Mouse (Mus musculus): ENCODE data around the gene Mcpt1. TPM values are rescaled to one million over a fixed set of nuclear protein-coding genes. Genes with fewer than 3 reads are reported as not detected.

Mcpt1 gene
- 2.3 TPM for polyA plus RNA-seq (2014; fragmentation: Illumina TruSeq; extraction: RNeasy Lipid Tissue Mini Kit (QIAGEN cat#74804); ENCODE audit: low read depth, low replicate concordance)

DNA sequence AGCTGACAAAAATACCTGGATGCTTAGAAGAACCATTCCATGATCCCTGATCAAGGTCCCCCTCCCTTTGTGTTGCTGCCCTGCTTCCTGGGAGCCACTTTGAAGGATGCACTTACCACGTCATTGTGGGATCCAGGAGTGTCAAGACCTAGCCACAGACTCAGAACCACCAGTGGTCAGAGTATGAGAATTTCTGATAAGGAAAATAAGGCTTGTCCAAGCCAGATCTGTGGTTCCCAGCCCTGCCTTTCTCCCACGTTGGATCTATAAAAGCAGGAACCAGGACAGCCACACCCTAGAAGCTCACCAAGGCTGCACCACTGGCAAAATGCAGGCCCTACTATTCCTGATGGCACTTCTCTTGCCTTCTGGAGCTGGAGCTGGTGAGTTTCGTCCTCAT, at the start of gene Mcpt1:
TSS of gene Mcpt1 (plus strand) at position 301 of the 400 bp plus-strand sequence.

DNA sequence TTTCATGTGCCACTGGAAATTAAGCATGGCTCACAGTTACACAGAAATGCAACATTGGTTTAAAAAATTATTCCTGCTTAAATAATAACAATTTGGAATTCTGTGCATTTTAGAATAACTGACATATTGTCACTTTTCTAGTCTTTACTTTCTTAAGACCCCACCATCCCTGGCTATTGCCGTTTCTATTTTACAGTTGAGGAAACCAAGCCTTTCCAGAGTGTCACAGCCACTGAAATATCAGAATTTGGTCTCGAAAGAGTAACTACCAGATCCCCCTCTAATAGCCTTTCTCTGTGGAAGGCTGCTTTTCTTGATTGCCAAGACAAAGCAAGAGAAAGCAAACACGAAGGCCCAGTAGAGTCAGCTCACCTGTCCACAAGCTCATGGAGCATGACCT, 12.6 kb downstream of the Mcpt1 start, which contains the start of gene Mcpt9:
TSS of gene Mcpt9 (minus strand) at position 101 of the 400 bp plus-strand sequence.

GRCm38 (mm10) chr14:56041792-56042191, 24.0 kb downstream of the Mcpt1 start, which contains the start of gene Mcpt2:
TSS of gene Mcpt2 (plus strand) at chr14:56042041.

DNA sequence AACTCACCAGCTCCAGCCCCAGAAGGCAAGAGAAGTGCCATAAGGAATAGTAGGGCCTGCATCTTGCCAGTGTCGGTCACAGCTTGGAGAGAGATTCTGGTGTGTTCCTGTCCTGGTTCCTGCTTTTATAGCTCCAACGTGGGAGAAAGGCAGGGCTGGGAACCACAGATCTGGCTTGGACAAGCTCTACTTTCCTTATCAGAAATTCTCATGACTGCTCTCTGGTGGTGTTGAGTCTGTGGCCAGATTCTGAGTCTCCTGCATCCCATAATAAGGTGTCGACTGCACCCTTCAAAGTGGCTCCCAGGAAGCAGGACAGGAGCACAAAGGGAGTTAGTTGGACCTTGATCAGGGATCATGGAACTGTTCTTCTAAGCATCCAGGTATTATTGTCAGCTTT, 44.4 kb downstream of the Mcpt1 start, which contains the start of gene Mcpt4:
TSS of gene Mcpt4 (minus strand) at position 101 of the 400 bp plus-strand sequence.

Other genes starting within 250 kb of the Mcpt1 start
- gene Adcy4, start 233.9 kb upstream of the Mcpt1 start, polyA plus RNA-seq (2014; fragmentation: Illumina TruSeq; extraction: RNeasy Lipid Tissue Mini Kit (QIAGEN cat#74804); ENCODE audit: low read depth, low replicate concordance): 0.19 TPM
- 4.4 TPM for gene Ripk3, start 229.1 kb upstream of the Mcpt1 start, polyA plus RNA-seq (2014; fragmentation: Illumina TruSeq; extraction: RNeasy Lipid Tissue Mini Kit (QIAGEN cat#74804); ENCODE audit: low read depth, low replicate concordance)
- gene Nfatc4, start 194.8 kb upstream of the Mcpt1 start, polyA plus RNA-seq (2014; fragmentation: Illumina TruSeq; extraction: RNeasy Lipid Tissue Mini Kit (QIAGEN cat#74804); ENCODE audit: low read depth, low replicate concordance): 2.6 TPM
- gene Nynrin, start 164.0 kb upstream of the Mcpt1 start, polyA plus RNA-seq (2014; fragmentation: Illumina TruSeq; extraction: RNeasy Lipid Tissue Mini Kit (QIAGEN cat#74804); ENCODE audit: low read depth, low replicate concordance): 0.35 TPM
- gene Cbln3, start 133.6 kb upstream of the Mcpt1 start, polyA plus RNA-seq (2014; fragmentation: Illumina TruSeq; extraction: RNeasy Lipid Tissue Mini Kit (QIAGEN cat#74804); ENCODE audit: low read depth, low replicate concordance): 2.5 TPM
- 85.5 TPM for gene Khnyn, start 133.0 kb upstream of the Mcpt1 start, polyA plus RNA-seq (2014; fragmentation: Illumina TruSeq; extraction: RNeasy Lipid Tissue Mini Kit (QIAGEN cat#74804); ENCODE audit: low read depth, low replicate concordance)
- 8.1 TPM for gene Sdr39u1, start 117.7 kb upstream of the Mcpt1 start, polyA plus RNA-seq (2014; fragmentation: Illumina TruSeq; extraction: RNeasy Lipid Tissue Mini Kit (QIAGEN cat#74804); ENCODE audit: low read depth, low replicate concordance)
- gene Cma1, start 73.3 kb upstream of the Mcpt1 start, polyA plus RNA-seq (2014; fragmentation: Illumina TruSeq; extraction: RNeasy Lipid Tissue Mini Kit (QIAGEN cat#74804); ENCODE audit: low read depth, low replicate concordance): 1.5 TPM
- not detected for gene Cma2, start 67.0 kb upstream of the Mcpt1 start, polyA plus RNA-seq (2014; fragmentation: Illumina TruSeq; extraction: RNeasy Lipid Tissue Mini Kit (QIAGEN cat#74804); ENCODE audit: low read depth, low replicate concordance)
- not detected for gene Mcpt9, start 12.5 kb downstream of the Mcpt1 start, polyA plus RNA-seq (2014; fragmentation: Illumina TruSeq; extraction: RNeasy Lipid Tissue Mini Kit (QIAGEN cat#74804); ENCODE audit: low read depth, low replicate concordance)
- gene Mcpt2, start 24.1 kb downstream of the Mcpt1 start, polyA plus RNA-seq (2014; fragmentation: Illumina TruSeq; extraction: RNeasy Lipid Tissue Mini Kit (QIAGEN cat#74804); ENCODE audit: low read depth, low replicate concordance): 1.5 TPM
- 1.4 TPM for gene Mcpt4, start 44.3 kb downstream of the Mcpt1 start, polyA plus RNA-seq (2014; fragmentation: Illumina TruSeq; extraction: RNeasy Lipid Tissue Mini Kit (QIAGEN cat#74804); ENCODE audit: low read depth, low replicate concordance)
- gene Mcpt8, start 67.3 kb downstream of the Mcpt1 start, polyA plus RNA-seq (2014; fragmentation: Illumina TruSeq; extraction: RNeasy Lipid Tissue Mini Kit (QIAGEN cat#74804); ENCODE audit: low read depth, low replicate concordance): not detected
- not detected for gene Ctsg, start 84.6 kb downstream of the Mcpt1 start, polyA plus RNA-seq (2014; fragmentation: Illumina TruSeq; extraction: RNeasy Lipid Tissue Mini Kit (QIAGEN cat#74804); ENCODE audit: low read depth, low replicate concordance)
- gene Gzme, start 102.7 kb downstream of the Mcpt1 start, polyA plus RNA-seq (2014; fragmentation: Illumina TruSeq; extraction: RNeasy Lipid Tissue Mini Kit (QIAGEN cat#74804); ENCODE audit: low read depth, low replicate concordance): not detected
- not detected for gene Gzmd, start 114.6 kb downstream of the Mcpt1 start, polyA plus RNA-seq (2014; fragmentation: Illumina TruSeq; extraction: RNeasy Lipid Tissue Mini Kit (QIAGEN cat#74804); ENCODE audit: low read depth, low replicate concordance)
- gene Gzmg, start 141.6 kb downstream of the Mcpt1 start, polyA plus RNA-seq (2014; fragmentation: Illumina TruSeq; extraction: RNeasy Lipid Tissue Mini Kit (QIAGEN cat#74804); ENCODE audit: low read depth, low replicate concordance): not detected
- gene Gzmn, start 156.6 kb downstream of the Mcpt1 start, polyA plus RNA-seq (2014; fragmentation: Illumina TruSeq; extraction: RNeasy Lipid Tissue Mini Kit (QIAGEN cat#74804); ENCODE audit: low read depth, low replicate concordance): not detected
- not detected for gene Gzmf, start 193.4 kb downstream of the Mcpt1 start, polyA plus RNA-seq (2014; fragmentation: Illumina TruSeq; extraction: RNeasy Lipid Tissue Mini Kit (QIAGEN cat#74804); ENCODE audit: low read depth, low replicate concordance)
- not detected for gene Gzmc, start 216.7 kb downstream of the Mcpt1 start, polyA plus RNA-seq (2014; fragmentation: Illumina TruSeq; extraction: RNeasy Lipid Tissue Mini Kit (QIAGEN cat#74804); ENCODE audit: low read depth, low replicate concordance)
- gene Gzmb, start 244.3 kb downstream of the Mcpt1 start, polyA plus RNA-seq (2014; fragmentation: Illumina TruSeq; extraction: RNeasy Lipid Tissue Mini Kit (QIAGEN cat#74804); ENCODE audit: low read depth, low replicate concordance): 0.50 TPM

Measured in sigmoid colon, adult 10 weeks (tissue).